Mouse (Mus musculus): ENCODE measurements around the gene Suclg1. TPM values are rescaled to one million over a fixed set of nuclear protein-coding genes. Genes with fewer than 3 reads are reported as not detected.

The Suclg1 gene
- polyA plus RNA-seq, 1 experiment from 2014 or later = 140 TPM

- no peak overlapping the region for H3K27ac ChIP-seq
- no peak overlapping the region for H3K9ac ChIP-seq
- no peaks in the 10 kb centered on the region for H3K36me3 ChIP-seq
- no peaks in the 10 kb centered on the region; the same call in 1 of the 2 replicates for H3K4me1 ChIP-seq
- H3K27me3 ChIP-seq = no peaks in the 10 kb centered on the region
- WGBS = 71% methylated on average over 6 of the region's 6 CpGs
- ATAC-seq (ENCODE audit: low FRiP score) = no peak
- no peak overlapping the region for H3K4me3 ChIP-seq
- H3K9me3 ChIP-seq (replicated peaks) = 0 out of 2 replicates have a peak, but pooled peaks cover 3% of the 10 kb centered on the region
- no peak overlapping the region for H3K4me2 ChIP-seq (replicated peaks)
These were observed 58.7 kb downstream of the Suclg1 start for GRCm38 (mm10) chr6:73306837-73307236.

GRCm38 (mm10) chr6:73308685-73309520 lies 60.7 kb downstream of the Suclg1 start:
- H3K4me3 ChIP-seq = no peak overlapping the region
- no peak overlapping the region for H3K27ac ChIP-seq
- ATAC-seq (ENCODE audit: low FRiP score) = no peak
- H3K36me3 ChIP-seq = no peaks in the 10 kb centered on the region
- H3K4me2 ChIP-seq (replicated peaks) = no peak overlapping the region
- 0 out of 2 replicates have a peak, but pooled peaks cover 3% of the 10 kb centered on the region for H3K9me3 ChIP-seq (replicated peaks)
- no peak overlapping the region for H3K9ac ChIP-seq
- H3K4me1 ChIP-seq = no peaks in the 10 kb centered on the region; the same call in 1 of the 2 replicates
- no peaks in the 10 kb centered on the region for H3K27me3 ChIP-seq
- 80% methylated on average over 10 of the region's 10 CpGs for WGBS

- Histone ChIP-seq H3K4me3 (no peak overlapping the region), H3K4me1 (peaks cover 7% of the 10 kb centered on the region), H3K4me2 (replicated peaks) (no peak overlapping the region), H3K27ac (no peak overlapping the region), H3K9me3 (replicated peaks) (no peaks in the 10 kb centered on the region), H3K36me3 (no peaks in the 10 kb centered on the region), H3K27me3 (no peaks in the 10 kb centered on the region), H3K9ac (no peak overlapping the region)
- WGBS = 71% methylated on average over 6 of the region's 6 CpGs
- no peak for ATAC-seq (ENCODE audit: low FRiP score)
These were observed 63.2 kb downstream of the Suclg1 start for GRCm38 (mm10) chr6:73311335-73311734.

DNA sequence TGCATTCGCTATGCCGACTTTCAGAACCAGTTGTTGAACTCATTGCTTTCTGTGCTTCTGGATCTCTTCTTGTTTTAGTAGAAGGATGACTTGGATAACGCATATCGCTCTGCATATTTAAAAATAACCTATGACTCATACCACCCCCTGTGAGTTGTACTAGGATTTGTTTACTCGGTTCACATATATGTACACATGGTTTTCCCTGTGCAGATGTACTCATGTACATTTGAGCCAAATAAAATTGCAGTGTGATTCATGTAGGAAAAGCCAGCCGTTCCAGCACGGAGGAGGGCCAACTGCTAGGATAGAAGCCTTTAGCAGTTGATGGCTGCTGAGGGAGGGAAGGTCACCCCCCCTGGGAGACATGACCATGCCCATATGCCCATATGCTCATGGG lies 63.6 kb downstream of the Suclg1 start:
- Histone ChIP-seq H3K9me3 (replicated peaks) (no peaks in the 10 kb centered on the region), H3K4me2 (replicated peaks) (no peak overlapping the region), H3K36me3 (no peaks in the 10 kb centered on the region), H3K27ac (no peak overlapping the region), H3K9ac (no peak overlapping the region), H3K4me1 (peaks cover 7% of the 10 kb centered on the region), H3K4me3 (no peak overlapping the region), H3K27me3 (no peaks in the 10 kb centered on the region)
- ATAC-seq (ENCODE audit: low FRiP score) = no peak
- 97% methylated on average over 7 of the region's 7 CpGs for WGBS

- H3K27ac ChIP-seq = peak overlapping the region; percentile 70; the same call in 1 of the 2 replicates
- H3K27me3 ChIP-seq = no peaks in the 10 kb centered on the region
- peaks cover 7% of the 10 kb centered on the region; the same call in 1 of the 2 replicates for H3K4me1 ChIP-seq
- H3K4me3 ChIP-seq = peak overlapping the region; percentile 40
- no peaks in the 10 kb centered on the region for H3K9me3 ChIP-seq (replicated peaks)
- WGBS = under 1% methylated on average over 17 of the region's 17 CpGs
- peak; percentile 85 for ATAC-seq (ENCODE audit: low FRiP score)
- peak overlapping the region; percentile 51 for H3K9ac ChIP-seq
- no peaks in the 10 kb centered on the region for H3K36me3 ChIP-seq
- H3K4me2 ChIP-seq (replicated peaks) = peak overlapping the region; percentile 59
These were observed 66.9 kb downstream of the Suclg1 start for GRCm38 (mm10) chr6:73314923-73315603.

DNA sequence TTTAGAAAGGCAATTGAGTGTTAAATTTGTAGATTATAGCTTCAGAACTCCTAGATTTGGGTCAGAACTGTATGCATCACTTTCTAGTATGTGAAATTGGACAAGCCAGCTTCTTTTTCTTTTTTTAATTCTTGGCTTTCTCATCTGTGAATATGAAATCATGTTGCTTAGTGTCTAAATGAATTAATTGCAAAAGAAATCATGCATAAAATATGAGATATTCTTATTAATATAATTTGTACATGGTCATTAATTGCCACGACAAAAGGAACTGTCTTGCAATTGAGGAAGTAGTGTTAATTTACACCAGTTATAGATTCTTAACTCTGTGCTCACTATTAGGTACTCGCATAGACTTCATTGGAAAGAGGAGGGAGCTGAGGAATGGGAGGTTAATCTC lies 74.1 kb downstream of the Suclg1 start:
- Histone ChIP-seq H3K36me3 (no peaks in the 10 kb centered on the region), H3K4me1 (0 out of 2 replicates have a peak, but pooled peaks cover 5% of the 10 kb centered on the region), H3K27ac (no peak overlapping the region), H3K9ac (no peak overlapping the region), H3K4me2 (replicated peaks) (no peak overlapping the region), H3K4me3 (no peak overlapping the region), H3K9me3 (replicated peaks) (no peaks in the 10 kb centered on the region), H3K27me3 (no peaks in the 10 kb centered on the region)
- 88% methylated on average over 2 of the region's 2 CpGs for WGBS
- ATAC-seq (ENCODE audit: low FRiP score) = no peak

Other genes starting within 250 kb of the Suclg1 start
- 0.50 and 0.72 TPM in 2 replicates for gene Dnah6, start 26.7 kb upstream of the Suclg1 start, polyA plus RNA-seq (2016; fragmentation: Nextera tagmentation; extraction: Ambion mirVana)
- not detected in 2 replicates for gene 4931417E11Rik, start 221.3 kb downstream of the Suclg1 start, polyA plus RNA-seq (2016; fragmentation: Nextera tagmentation; extraction: Ambion mirVana)